Mouse (Mus musculus): ENCODE data around the gene Cyp4f13. TPM values are rescaled to one million over a fixed set of nuclear protein-coding genes. Genes with fewer than 3 reads are reported as not detected.

The Cyp4f13 gene
- polyA plus RNA-seq, 1 experiment from 2014 or later, result 19.9 TPM

- H3K36me3 ChIP-seq (ENCODE audit: control insufficient read depth, insufficient read depth, low read length), result peaks cover 8% of the 10 kb centered on the region; the same call in 1 of the 2 replicates
- ATAC-seq (replicated peaks; ENCODE audit: low FRiP score, low TSS enrichment, low read depth) (peak; percentile 98), DNase-seq (ENCODE audit: low spot score) (peak; percentile 92)
- H3K9ac ChIP-seq (ENCODE audit: low read length), result peak within 1 kb of the TSS; percentile 74
- peaks cover 10% of the 10 kb centered on the region for H3K4me1 ChIP-seq (replicated peaks; ENCODE audit: control insufficient read depth, insufficient read depth, low read length)
- peak within 1 kb of the TSS; percentile 88 for H3K27ac ChIP-seq (ENCODE audit: low read depth)
- H3K4me2 ChIP-seq (ENCODE audit: low read length), result peak within 1 kb of the TSS; percentile 77
- 12% methylated on average over 32 of the region's 33 CpGs for WGBS
- H3K9me3 ChIP-seq (ENCODE audit: control insufficient read depth, low read length), result no peaks in the 10 kb centered on the region
- peak within 1 kb of the TSS; percentile 91 for H3K4me3 ChIP-seq (ENCODE audit: low read depth, low read length)
- no peaks in the 10 kb centered on the region for H3K27me3 ChIP-seq (replicated peaks; ENCODE audit: control insufficient read depth, insufficient read depth, low read length)
Observed at GRCm38 (mm10) chr17:32891239-32892180, 55.7 kb downstream of the Cyp4f13 start, which contains the start of gene Zfp870. Gene Zfp870 (minus strand): TSS chr17:32891642.

DNA sequence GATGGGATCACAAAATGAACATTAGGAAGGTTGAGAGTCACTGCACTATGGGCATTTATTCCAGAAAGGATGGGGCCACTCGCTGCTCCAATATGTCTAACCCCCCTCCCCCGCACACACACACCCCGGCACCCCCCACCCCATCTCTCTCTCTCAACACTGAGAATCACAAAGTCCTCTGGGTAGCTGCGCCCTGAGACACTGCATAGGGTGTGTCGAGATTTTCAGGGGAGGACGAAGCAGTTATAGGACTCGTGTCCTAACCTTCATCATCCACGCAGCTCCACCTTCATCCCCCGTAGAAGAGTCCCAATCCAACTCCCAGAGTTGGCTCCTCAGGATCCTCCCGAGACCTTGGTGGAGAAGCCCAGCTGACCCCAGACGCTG lies 56.4 kb downstream of the Cyp4f13 start:
- H3K4me3 ChIP-seq (ENCODE audit: low read depth, low read length), result peak overlapping the region; percentile 91
- no peaks in the 10 kb centered on the region for H3K9me3 ChIP-seq (ENCODE audit: control insufficient read depth, low read length)
- peaks cover 10% of the 10 kb centered on the region for H3K4me1 ChIP-seq (replicated peaks; ENCODE audit: control insufficient read depth, insufficient read depth, low read length)
- ATAC-seq (replicated peaks; ENCODE audit: low FRiP score, low TSS enrichment, low read depth) (peak; percentile 50), DNase-seq (ENCODE audit: low spot score) (no peak)
- H3K4me2 ChIP-seq (ENCODE audit: low read length), result peak overlapping the region; percentile 77
- H3K27me3 ChIP-seq (replicated peaks; ENCODE audit: control insufficient read depth, insufficient read depth, low read length), result no peaks in the 10 kb centered on the region
- 2% methylated on average over 11 of the region's 11 CpGs for WGBS
- H3K9ac ChIP-seq (ENCODE audit: low read length), result peak overlapping the region; percentile 74
- H3K27ac ChIP-seq (ENCODE audit: low read depth), result peak overlapping the region; percentile 88
- peaks cover 8% of the 10 kb centered on the region; the same call in 1 of the 2 replicates for H3K36me3 ChIP-seq (ENCODE audit: control insufficient read depth, insufficient read depth, low read length)

- no peak for DNase-seq (ENCODE audit: low spot score)
- Histone ChIP-seq H3K9me3 (ENCODE audit: control insufficient read depth, low read length) (no peaks in the 10 kb centered on the region), H3K4me2 (ENCODE audit: low read length) (no peak overlapping the region), H3K36me3 (ENCODE audit: control insufficient read depth, insufficient read depth, low read length) (peaks cover 19% of the 10 kb centered on the region), H3K27ac (ENCODE audit: low read depth) (no peak overlapping the region), H3K27me3 (replicated peaks; ENCODE audit: control insufficient read depth, insufficient read depth, low read length) (no peaks in the 10 kb centered on the region), H3K4me3 (ENCODE audit: low read depth, low read length) (no peak overlapping the region), H3K4me1 (replicated peaks; ENCODE audit: control insufficient read depth, insufficient read depth, low read length) (peaks cover 10% of the 10 kb centered on the region), H3K9ac (ENCODE audit: low read length) (no peak overlapping the region)
- ATAC-seq (replicated peaks; ENCODE audit: low FRiP score, low TSS enrichment, low read depth), result no peak
- 92% methylated on average over 6 of the region's 6 CpGs for WGBS
Observed at GRCm38 (mm10) chr17:32889611-32890010, 57.6 kb downstream of the Cyp4f13 start.

- H3K4me2 ChIP-seq (ENCODE audit: low read length), result no peak overlapping the region
- no peaks in the 10 kb centered on the region for H3K27me3 ChIP-seq (replicated peaks; ENCODE audit: control insufficient read depth, insufficient read depth, low read length)
- no peak overlapping the region for H3K4me3 ChIP-seq (ENCODE audit: low read depth, low read length)
- WGBS, result 88% methylated on average over 14 of the region's 14 CpGs
- H3K27ac ChIP-seq (ENCODE audit: low read depth), result no peak overlapping the region
- H3K36me3 ChIP-seq (ENCODE audit: control insufficient read depth, insufficient read depth, low read length), result peaks cover 52% of the 10 kb centered on the region
- ATAC-seq (replicated peaks; ENCODE audit: low FRiP score, low TSS enrichment, low read depth) (no peak), DNase-seq (ENCODE audit: low spot score) (no peak)
- H3K4me1 ChIP-seq (replicated peaks; ENCODE audit: control insufficient read depth, insufficient read depth, low read length), result no peaks in the 10 kb centered on the region
- no peak overlapping the region for H3K9ac ChIP-seq (ENCODE audit: low read length)
- no peaks in the 10 kb centered on the region for H3K9me3 ChIP-seq (ENCODE audit: control insufficient read depth, low read length)
Observed at GRCm38 (mm10) chr17:32880320-32881218, 66.6 kb downstream of the Cyp4f13 start.

- ATAC-seq (replicated peaks; ENCODE audit: low FRiP score, low TSS enrichment, low read depth) (no peak), DNase-seq (ENCODE audit: low spot score) (no peak)
- peaks cover 34% of the 10 kb centered on the region for H3K36me3 ChIP-seq (ENCODE audit: control insufficient read depth, insufficient read depth, low read length)
- H3K4me2 ChIP-seq (ENCODE audit: low read length), result peak overlapping the region; percentile 8; the same call in 1 of the 2 replicates
- no peak overlapping the region for H3K27ac ChIP-seq (ENCODE audit: low read depth)
- H3K9ac ChIP-seq (ENCODE audit: low read length), result no peak overlapping the region
- no peaks in the 10 kb centered on the region for H3K4me1 ChIP-seq (replicated peaks; ENCODE audit: control insufficient read depth, insufficient read depth, low read length)
- H3K4me3 ChIP-seq (ENCODE audit: low read depth, low read length), result no peak overlapping the region
- H3K9me3 ChIP-seq (ENCODE audit: control insufficient read depth, low read length), result no peaks in the 10 kb centered on the region
- no peaks in the 10 kb centered on the region for H3K27me3 ChIP-seq (replicated peaks; ENCODE audit: control insufficient read depth, insufficient read depth, low read length)
- 84% methylated on average over 11 of the region's 11 CpGs for WGBS
Observed at GRCm38 (mm10) chr17:32878773-32879172, 68.4 kb downstream of the Cyp4f13 start.

DNA sequence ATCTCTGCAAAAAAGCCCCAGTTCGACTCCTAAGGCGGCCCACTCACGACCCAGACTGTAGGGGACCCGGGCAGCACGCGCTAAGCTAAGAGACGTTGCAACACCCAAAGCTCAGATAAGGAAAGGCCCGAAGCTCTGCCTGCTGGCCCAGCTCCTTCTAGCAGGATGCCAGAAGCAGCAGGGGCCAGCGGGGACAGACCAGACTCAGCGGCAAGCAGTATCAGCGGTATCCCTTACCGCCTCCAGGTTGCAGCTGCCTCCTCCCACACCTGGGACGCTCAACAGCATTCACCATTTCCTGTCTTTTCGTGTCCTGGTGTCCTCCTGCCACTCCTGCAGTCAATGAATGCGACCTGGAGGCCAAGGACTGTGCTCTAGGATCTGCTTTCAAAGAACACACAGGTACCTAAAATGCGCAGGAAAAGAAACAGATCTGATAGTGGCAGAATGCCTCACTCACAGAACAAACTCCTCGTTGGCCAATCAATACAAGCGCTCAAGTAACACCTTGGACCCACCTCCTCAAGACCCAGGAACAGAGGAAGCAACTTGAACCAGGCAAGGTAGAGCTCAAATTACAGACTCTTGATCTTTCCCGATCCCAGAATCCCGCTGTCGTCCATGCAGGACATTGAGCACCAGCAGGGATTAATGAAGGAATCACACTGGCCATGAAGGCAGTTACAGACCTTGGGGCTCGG lies 69.6 kb downstream of the Cyp4f13 start:
- DNase-seq (ENCODE audit: low spot score) (peak; percentile 68), ATAC-seq (replicated peaks; ENCODE audit: low FRiP score, low TSS enrichment, low read depth) (peak; percentile 78)
- Histone ChIP-seq H3K9me3 (ENCODE audit: control insufficient read depth, low read length) (no peaks in the 10 kb centered on the region), H3K4me1 (replicated peaks; ENCODE audit: control insufficient read depth, insufficient read depth, low read length) (no peaks in the 10 kb centered on the region), H3K9ac (ENCODE audit: low read length) (0 out of 2 replicates have a peak overlapping the region, but pooled peaks have one; percentile 1), H3K36me3 (ENCODE audit: control insufficient read depth, insufficient read depth, low read length) (peaks cover 22% of the 10 kb centered on the region), H3K4me3 (ENCODE audit: low read depth, low read length) (peak overlapping the region; percentile 25), H3K27me3 (replicated peaks; ENCODE audit: control insufficient read depth, insufficient read depth, low read length) (no peaks in the 10 kb centered on the region), H3K27ac (ENCODE audit: low read depth) (0 out of 2 replicates have a peak overlapping the region, but pooled peaks have one; percentile 16), H3K4me2 (ENCODE audit: low read length) (peak overlapping the region; percentile 34)
- WGBS, result 3% methylated on average over 22 of the region's 22 CpGs
